Mouse (Mus musculus): ENCODE results near the gene Ddx19a. TPM values are rescaled to one million over a fixed set of nuclear protein-coding genes. Genes with fewer than 3 reads are reported as not detected.

The Ddx19a gene
- polyA plus RNA-seq, 1 experiment from 2014 or later: 14.0 TPM

DNA sequence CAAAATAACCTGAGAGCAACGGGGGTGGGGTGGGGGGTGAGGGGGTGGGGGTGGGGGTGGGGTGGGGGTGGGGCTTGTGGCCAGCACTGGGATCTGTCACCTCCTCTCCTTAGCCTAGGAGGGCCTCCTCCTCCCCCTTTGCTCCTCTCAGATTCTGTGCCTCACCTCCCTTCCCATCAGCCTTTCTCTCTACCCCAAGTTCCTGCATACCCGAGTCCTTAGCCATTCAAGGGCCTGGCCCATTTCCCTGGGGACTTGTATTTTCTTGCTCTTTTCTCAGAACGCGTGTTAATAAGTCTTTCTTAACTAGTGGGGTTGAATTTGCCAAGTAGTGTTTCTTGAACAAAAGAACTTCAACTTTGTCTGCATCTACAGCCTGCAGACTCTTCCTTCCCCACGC, 70.9 kb downstream of the Ddx19a start:
- Histone ChIP-seq H3K4me2 (no peak overlapping the region), H3K4me1 (peaks cover 12% of the 10 kb centered on the region), H3K36me3 (ENCODE audit: poor library complexity, severe bottlenecking) (peaks cover 11% of the 10 kb centered on the region; the same call in 1 of the 2 replicates), H3K9me3 (replicated peaks) (no peaks in the 10 kb centered on the region), H3K27ac (no peak overlapping the region), H3K27me3 (no peaks in the 10 kb centered on the region), H3K9ac (no peak overlapping the region), H3K4me3 (no peak overlapping the region)
- ATAC-seq: no peak
- 58% methylated on average over 5 of the region's 5 CpGs for WGBS

DNA sequence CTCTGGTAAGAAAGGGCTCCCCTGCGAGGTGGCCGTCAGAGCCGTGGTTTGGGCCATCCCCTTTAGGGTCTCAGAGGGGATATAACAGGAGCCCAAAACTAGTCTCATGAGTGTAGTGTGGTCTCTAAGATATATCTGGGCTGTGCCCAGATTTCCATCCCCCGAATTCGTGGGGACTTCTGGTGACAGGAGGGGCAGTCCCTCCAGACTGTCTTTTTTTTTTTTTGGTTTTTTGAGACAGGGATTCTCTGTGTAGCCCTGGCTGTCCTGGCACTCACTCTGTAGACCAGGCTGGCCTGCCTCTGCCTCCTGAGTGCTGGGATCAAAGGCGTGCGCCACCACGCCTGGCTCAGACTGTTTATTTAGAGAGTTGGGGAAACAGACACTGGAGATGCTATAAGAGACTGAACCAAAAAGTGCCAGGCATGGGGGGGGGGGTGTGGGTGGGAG, 71.9 kb downstream of the Ddx19a start:
- ATAC-seq: no peak
- H3K27ac ChIP-seq: no peak overlapping the region
- H3K4me1 ChIP-seq: peaks cover 17% of the 10 kb centered on the region
- WGBS: 87% methylated on average over 8 of the region's 8 CpGs
- H3K9ac ChIP-seq: no peak overlapping the region
- H3K4me3 ChIP-seq: no peak overlapping the region
- 0 out of 2 replicates have a peak, but pooled peaks cover 8% of the 10 kb centered on the region for H3K36me3 ChIP-seq (ENCODE audit: poor library complexity, severe bottlenecking)
- H3K4me2 ChIP-seq: no peak overlapping the region
- H3K27me3 ChIP-seq: no peaks in the 10 kb centered on the region
- H3K9me3 ChIP-seq (replicated peaks): no peaks in the 10 kb centered on the region

Small RNAs within 50 kb of the gene (microRNA-seq; reads per million reads assigned to microRNA genes)
- not detected for gene Gm24103
- not detected for gene Mir3473d

Other genes starting within 250 kb of the Ddx19a start
- gene Il34, start 191.9 kb downstream of the Ddx19a start, polyA plus RNA-seq (2015; fragmentation: Nextera tagmentation; extraction: Ambion mirVana): 1.2 and 1.3 TPM in 2 replicates
- gene Cog4, start 151.2 kb downstream of the Ddx19a start, polyA plus RNA-seq (2015; fragmentation: Nextera tagmentation; extraction: Ambion mirVana): 61.4 and 62.1 TPM in 2 replicates
- 136 and 153 TPM in 2 replicates for gene Sf3b3, start 151.0 kb downstream of the Ddx19a start, polyA plus RNA-seq (2015; fragmentation: Nextera tagmentation; extraction: Ambion mirVana)
- 8.8 and 10.3 TPM in 2 replicates for gene Fuk, start 95.3 kb downstream of the Ddx19a start, polyA plus RNA-seq (2015; fragmentation: Nextera tagmentation; extraction: Ambion mirVana)
- 17.1 and 18.1 TPM in 2 replicates for gene St3gal2, start 77.9 kb downstream of the Ddx19a start, polyA plus RNA-seq (2015; fragmentation: Nextera tagmentation; extraction: Ambion mirVana)
- gene Ddx19b, start 34.0 kb upstream of the Ddx19a start, polyA plus RNA-seq (2015; fragmentation: Nextera tagmentation; extraction: Ambion mirVana): 8.4 and 9.9 TPM in 2 replicates
- gene Aars, start 35.3 kb upstream of the Ddx19a start, polyA plus RNA-seq (2015; fragmentation: Nextera tagmentation; extraction: Ambion mirVana): 62.6 and 69.7 TPM in 2 replicates
- not detected in 2 replicates for gene Exosc6, start 58.5 kb upstream of the Ddx19a start, polyA plus RNA-seq (2015; fragmentation: Nextera tagmentation; extraction: Ambion mirVana)
- gene Clec18a, start 94.6 kb upstream of the Ddx19a start, polyA plus RNA-seq (2015; fragmentation: Nextera tagmentation; extraction: Ambion mirVana): 0.15 and 0.22 TPM in 2 replicates
- gene Pdpr, start 96.8 kb upstream of the Ddx19a start, polyA plus RNA-seq (2015; fragmentation: Nextera tagmentation; extraction: Ambion mirVana): 11.5 and 13.4 TPM in 2 replicates

All from forebrain, embryonic 13.5 days (tissue).